Mouse (Mus musculus): ENCODE measurements around the gene Rgs6.

The Rgs6 gene

DNA sequence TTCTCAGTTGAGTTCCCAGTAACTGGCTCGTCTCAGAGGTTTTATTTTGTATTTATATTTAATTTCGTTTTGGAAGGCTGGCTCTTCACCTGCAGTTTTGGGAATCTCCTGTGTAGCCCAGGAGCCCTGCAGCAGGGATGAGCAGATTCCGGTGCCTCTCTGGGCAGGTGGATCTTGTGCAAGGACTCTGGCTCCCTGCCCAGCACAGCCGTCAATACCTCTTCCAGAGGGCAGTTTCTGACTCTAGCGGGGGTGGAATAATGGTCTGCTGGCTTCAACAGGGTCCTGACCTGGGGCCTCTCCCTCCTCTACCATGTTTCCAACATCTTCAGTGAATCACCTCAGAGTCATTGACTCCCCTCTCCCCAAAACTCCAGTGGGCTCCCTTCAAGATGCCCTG is 616.3 kb downstream of the Rgs6 start:
- DNase-seq (ENCODE audit: low spot score) = no peak

- DNase-seq (ENCODE audit: low spot score) = no peak
These were observed 618.8 kb downstream of the Rgs6 start for GRCm38 (mm10) chr12:83206866-83207265.

DNA sequence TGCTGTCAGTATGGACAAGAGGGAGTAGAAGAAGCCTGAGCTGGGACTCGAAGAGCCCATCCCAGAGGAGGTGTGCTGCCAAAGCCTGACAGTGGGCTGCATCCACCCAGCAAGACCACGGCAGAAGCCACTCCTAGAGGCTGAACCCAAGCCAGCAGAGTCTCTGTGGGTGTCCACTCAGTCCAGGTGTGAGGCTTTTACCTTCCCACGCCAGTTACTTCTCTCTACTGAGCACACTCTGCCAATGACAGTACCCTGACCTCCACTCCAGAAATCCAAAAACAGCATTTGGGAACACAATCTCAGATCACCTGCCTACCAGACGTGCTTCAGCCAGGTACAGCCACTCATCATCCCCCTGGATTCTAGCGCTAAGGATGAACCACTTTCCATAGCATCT is 619.4 kb downstream of the Rgs6 start:
- no peak for DNase-seq (ENCODE audit: low spot score)

DNA sequence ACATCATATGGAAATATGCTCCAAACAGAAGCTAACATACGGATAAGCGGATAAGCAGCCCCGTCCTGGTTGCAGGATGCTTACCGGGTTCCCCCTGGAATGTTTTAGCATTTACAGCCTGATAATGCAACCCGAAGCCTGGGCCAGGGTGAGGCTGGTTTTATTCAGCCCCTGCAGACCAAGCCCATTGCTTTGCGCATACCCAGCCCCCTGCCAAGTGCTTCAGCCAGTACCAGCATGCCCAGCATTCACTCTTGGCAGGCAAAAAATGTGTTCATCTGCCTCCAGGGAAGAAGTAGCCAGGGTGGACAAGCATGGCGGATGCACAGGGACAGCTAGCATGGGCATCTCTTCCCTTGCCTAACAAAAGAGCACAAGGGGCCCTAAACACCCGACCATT is 619.9 kb downstream of the Rgs6 start:
- no peak for DNase-seq (ENCODE audit: low spot score)

GRCm38 (mm10) chr12:83208841-83209240 is 620.7 kb downstream of the Rgs6 start:
- no peak for DNase-seq (ENCODE audit: low spot score)

GRCm38 (mm10) chr12:83209461-83209860 is 621.4 kb downstream of the Rgs6 start:
- no peak for DNase-seq (ENCODE audit: low spot score)

- DNase-seq (ENCODE audit: low spot score) = no peak
These were observed 622.2 kb downstream of the Rgs6 start for GRCm38 (mm10) chr12:83210294-83210693.

GRCm38 (mm10) chr12:83210735-83211134 is 622.6 kb downstream of the Rgs6 start:
- no peak for DNase-seq (ENCODE audit: low spot score)

DNA sequence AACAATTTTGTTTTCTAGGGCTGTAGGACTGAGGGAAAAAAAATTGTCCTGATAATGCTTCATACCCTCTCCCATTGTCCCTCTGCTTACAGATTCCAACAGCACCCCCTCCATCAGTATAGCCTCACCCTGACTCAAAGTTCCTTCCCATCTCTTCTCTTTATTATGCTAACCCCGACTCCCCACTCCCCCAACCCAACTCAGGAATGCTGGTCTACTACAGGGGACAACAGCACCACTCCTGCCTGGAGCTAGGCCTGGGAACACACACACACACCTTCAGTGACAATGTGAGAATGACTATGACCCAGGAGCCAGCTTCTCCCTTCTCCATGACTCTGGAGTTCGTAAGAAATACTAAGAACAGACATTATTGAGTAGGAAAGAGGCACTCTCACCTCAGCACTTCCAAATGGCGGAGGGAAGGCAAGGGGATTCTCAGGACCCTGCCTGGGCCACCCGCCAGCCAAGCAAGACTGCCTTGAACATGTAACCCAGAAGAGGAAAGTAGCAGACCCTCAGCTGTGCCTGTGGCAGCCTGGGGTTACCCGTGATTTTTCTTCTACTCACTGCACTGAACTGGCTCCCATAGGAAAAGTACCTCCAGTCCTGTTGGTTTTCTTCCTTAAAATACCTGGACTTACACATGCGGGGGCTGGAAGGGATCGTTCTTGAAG is 623.2 kb downstream of the Rgs6 start:
- DNase-seq (ENCODE audit: low spot score) = no peak
